Mouse (Mus musculus): ENCODE data around the gene Lonrf2.
A peak's percentile ranks its signal among the peaks of the same experiment; 100 is the strongest.

Lonrf2 gene

DNA sequence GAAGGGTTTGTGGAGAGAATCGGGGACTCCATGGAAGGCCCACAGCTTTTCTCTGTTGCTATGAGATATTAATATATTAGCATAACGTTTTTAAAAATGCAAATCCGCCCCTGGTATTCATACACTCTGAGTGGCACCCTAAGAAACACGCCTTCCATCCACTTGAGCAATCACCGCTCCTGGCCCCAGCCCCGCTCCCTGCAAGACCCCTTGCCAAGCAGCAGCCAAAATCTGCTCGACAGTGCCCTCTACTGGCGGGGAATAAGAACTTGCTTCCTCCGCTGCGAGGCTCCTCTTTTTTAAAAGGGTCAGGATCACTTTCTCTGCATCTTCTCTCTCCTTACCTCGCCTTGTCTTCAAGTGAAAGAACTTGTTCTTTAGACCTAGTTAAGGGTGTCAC lies 68.7 kb downstream of the Lonrf2 start:
- peak; percentile 54 for DNase-seq (ENCODE audit: low spot score)

DNA sequence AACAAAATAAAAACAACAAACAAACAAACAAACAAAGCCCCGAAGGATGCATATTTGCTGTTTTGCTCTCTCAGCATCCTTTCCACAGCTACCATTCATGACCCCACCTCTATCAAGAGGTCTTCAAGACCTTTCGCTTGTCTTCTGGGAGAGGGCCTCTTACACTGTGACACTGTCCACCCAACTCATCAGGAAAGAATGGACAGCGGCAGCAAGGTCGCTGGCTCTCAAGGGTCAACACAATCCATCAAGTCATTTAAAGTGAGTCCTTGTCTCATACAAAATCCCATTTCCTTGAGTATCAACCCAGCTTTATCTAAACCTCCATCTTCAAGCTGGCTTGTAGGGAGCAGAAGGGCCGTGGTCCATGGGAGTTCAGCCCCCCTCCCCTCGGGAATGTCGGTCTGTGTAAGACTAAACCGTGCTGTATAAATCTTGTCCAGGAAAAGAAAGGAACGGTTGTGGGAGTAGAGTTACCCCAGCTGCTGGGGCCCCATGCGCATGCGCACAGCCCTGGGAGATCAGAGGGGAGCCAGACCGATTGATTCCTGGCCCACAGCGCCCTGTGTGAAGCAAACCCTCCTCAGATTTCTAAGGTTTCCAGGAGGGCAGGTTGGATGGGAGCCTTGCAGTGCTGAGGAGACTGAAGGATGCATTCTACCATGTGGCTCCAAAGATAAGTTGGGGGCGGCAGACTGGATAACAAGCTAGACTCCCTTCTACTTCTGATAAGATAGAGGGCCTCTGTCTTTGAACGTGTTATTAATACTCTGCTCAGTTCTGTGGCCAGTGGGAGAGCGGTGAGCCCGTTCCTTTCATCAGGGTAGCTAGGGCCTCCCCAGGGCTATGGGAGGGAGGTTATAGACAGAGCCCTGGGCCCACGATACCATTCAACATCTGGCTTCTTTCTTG lies 69.6 kb downstream of the Lonrf2 start:
- no peak for DNase-seq (ENCODE audit: low spot score)

DNA sequence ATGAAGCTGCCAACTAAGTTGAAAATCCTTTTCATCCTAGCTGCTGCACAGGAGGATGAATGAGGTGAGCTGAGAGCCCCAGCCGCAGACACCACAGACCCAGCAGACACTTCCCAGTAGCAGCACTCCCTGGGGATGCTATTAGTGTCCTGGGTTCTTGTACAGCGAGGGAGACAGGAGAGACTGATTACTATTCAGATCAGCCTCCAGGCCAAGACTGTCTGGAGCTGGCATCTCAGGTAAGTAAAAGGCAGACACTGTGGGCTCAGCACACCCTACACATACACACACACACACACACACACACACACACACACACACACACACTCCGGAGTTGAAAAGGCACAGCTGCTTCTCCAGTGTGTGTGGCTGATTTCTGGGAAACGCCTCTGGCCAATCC lies 70.3 kb downstream of the Lonrf2 start:
- DNase-seq (ENCODE audit: low spot score): no peak

DNA sequence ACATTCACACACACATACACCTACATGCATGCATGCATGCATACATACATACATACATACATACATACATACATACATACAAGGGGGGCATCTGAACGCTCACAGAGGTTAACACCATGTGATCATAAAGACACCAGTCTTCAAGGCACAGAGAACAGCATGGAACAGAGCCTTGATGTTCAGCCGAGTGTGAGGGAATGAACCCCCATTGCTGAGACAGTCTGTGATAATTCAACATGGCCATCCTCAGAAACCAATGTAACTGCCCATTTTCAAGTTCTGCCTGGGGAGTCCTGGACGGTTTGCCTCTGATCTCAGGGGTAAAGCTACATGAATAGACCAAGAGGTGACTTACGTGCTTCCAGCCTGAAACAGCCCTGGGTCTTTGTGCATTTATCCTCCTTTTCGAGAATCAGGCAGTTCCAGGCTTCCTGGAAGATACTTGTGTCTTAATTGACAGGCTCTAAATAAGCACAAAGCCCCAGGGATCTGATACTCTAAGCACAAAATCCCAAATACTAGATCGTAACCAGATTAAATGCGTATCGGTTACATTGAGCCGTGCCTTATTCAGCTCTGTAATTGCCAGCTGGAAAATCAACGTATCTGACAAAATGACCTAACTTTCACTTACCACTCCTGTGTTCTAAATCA lies 72.4 kb downstream of the Lonrf2 start:
- DNase-seq (ENCODE audit: low spot score): no peak

DNA sequence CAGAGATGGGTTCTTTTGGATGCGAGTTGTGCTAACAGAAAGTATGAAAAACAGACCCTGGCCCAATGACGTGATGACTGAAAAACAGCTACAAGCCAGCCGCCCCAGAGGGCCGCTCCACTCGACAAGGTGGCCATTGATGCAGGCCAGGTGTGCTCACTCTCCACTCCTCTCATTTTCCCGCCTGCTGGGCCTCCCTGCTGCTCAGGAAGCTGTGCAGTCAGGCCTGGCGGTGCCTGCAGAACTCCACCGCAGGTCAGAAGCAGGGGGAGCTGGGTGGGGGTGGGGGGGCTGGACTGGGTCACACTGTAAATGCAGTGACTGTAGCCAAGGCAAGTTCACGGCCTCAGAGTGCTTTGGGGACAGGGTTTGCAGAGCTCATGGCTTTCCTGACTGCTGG lies 76.1 kb downstream of the Lonrf2 start:
- no peak for DNase-seq (ENCODE audit: low spot score)

DNA sequence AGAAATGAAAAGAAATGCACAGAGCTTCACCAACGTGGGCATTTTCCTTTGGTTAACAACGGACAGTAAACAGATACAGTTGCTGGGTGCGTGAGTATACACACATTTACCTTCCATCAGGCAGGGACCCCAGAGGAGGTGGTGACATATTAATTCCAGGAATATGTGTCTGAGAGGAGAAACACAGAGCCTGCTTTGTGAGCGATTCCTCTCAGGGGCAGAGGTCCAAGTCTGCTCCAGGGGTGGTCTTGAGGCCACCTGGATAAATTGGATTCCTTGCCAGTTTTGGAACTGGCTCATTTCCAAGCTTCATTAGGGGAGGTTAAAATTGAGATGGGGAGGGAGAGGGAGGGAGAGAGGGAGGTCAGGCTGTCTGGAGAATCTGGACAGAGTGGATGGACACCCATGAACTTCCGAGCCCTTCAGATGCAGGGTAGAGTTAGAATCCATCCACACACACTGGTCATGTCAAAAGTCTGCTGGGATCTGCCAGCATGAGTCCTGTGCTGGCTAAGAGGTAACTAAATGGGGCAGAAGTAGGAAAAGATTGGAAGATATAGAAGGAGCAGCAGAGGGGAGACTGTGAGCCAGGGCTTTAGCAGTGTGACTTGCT lies 78.6 kb downstream of the Lonrf2 start:
- DNase-seq (ENCODE audit: low spot score): no peak

DNA sequence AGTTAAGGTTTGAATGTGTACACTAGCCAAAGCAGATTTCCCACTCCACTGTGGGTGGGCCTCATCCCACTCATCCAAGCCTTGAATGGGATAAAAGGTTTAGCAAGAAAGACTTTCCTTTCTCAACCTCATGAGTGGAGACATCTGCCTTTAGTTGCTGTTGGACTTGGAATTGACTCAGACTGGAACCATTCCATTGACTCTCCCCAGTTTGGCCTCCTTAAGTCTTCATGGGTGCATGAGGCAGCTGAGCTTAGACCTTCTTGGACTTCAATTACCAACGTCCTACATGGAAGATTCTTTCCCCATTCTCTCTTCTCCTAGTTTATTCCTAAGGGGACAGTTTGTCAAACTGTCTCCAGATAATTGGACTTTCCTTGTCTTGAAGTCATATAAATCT lies 92.6 kb downstream of the Lonrf2 start:
- DNase-seq (ENCODE audit: low spot score): no peak
